Mouse (Mus musculus): Measurements from ENCODE around the gene Efcab8.

- TF ChIP-seq POLR2A (IDR thresholded peaks at IDR 0.05; ENCODE audit: low read depth, low read length) (no peak), CTCF (IDR thresholded peaks at IDR 0.05; ENCODE audit: extremely low read depth, insufficient read depth, insufficient read length, insufficient replicate concordance) (no peak)
Observed at GRCm38 (mm10) chr2:153842854-153843253, 63.1 kb downstream of the Efcab8 start.

All from spleen, adult 2 months (tissue).